Comparison of ENCODE assay signal across 9 mouse cellular contexts in genomic region chr13:73692249-73692868, GRCm38 (mm10). TPM values are rescaled to one million over a fixed set of nuclear protein-coding genes. Genes with fewer than 3 reads are reported as not detected.
A peak's percentile ranks its signal among the peaks of the same experiment; 100 is the strongest.
DNase-seq lines count a peak whose midpoint lies in the region; ATAC-seq and TF ChIP-seq lines count a peak whose summit lies in the region.
"Had no signal": no experiment of that assay in that cellular context is flagged by ENCODE, and none has a peak within 500 bp of the region (broad histone marks: within the 10 kb centered on the region; RNA-seq: fewer than 3 reads in every experiment).

No protein-coding gene starts in this region.

- peak; percentile 18 to 39 for DNase-seq in adrenal gland, postnatal 4 days (ENCODE audit: low spot score in 2 of 2)
- DNase-seq in embryonic facial prominence, embryonic 14.5 days (ENCODE audit: low spot score) = peak; percentile 60
- DNase-seq in kidney, postnatal 10 days = peak; percentile 92
- peak; percentile 32 to 41 (median 37) for DNase-seq in liver, embryonic 14.5 days (ENCODE audit: low read depth in 3 of 3, low spot score in 3 of 3)
- peak; percentile 75 to 85 for DNase-seq in thymus, adult 18-20 months

- H3K4me2 ChIP-seq in embryonic facial prominence, embryonic 14.5 days (ENCODE audit: low read depth, low read length) = no peak overlapping the region
- H3K4me2 ChIP-seq in heart, embryonic 15.5 days = no peak overlapping the region
- H3K4me2 ChIP-seq in liver, embryonic 14.5 days (ENCODE audit: low read depth) = no peak overlapping the region
- 0 out of 2 replicates have a peak overlapping the region, but pooled peaks have one; percentile 3 for H3K4me2 ChIP-seq in neural tube, embryonic 12.5 days (replicated peaks)

- H3K9me3 ChIP-seq in E14TG2a.4 (ENCODE audit: low read length) = no peaks in the 10 kb centered on the region
- H3K9me3 ChIP-seq in embryonic facial prominence, embryonic 14.5 days (ENCODE audit: control insufficient read depth, low read length) = no peaks in the 10 kb centered on the region
- H3K9me3 ChIP-seq in heart, embryonic 15.5 days (replicated peaks) = no peaks in the 10 kb centered on the region
- H3K9me3 ChIP-seq in liver, embryonic 14.5 days (ENCODE audit: control insufficient read depth, low read length) = no peaks in the 10 kb centered on the region
- H3K9me3 ChIP-seq in neural tube, embryonic 12.5 days = no peaks in the 10 kb centered on the region
- H3K9me3 ChIP-seq: megakaryocyte, embryonic 14.5 days had no signal

- no peak overlapping the region for H3K4me3 ChIP-seq in E14TG2a.4 (replicated peaks; ENCODE audit: low read length)
- no peak overlapping the region for H3K4me3 ChIP-seq in embryonic facial prominence, embryonic 14.5 days (ENCODE audit: low read depth, low read length)
- H3K4me3 ChIP-seq in heart, embryonic 15.5 days = no peak overlapping the region
- H3K4me3 ChIP-seq in liver, embryonic 14.5 days (ENCODE audit: insufficient read depth in 1 of 2, low read depth in 2 of 2, low read length in 2 of 2) = no peak overlapping the region; a peak in 1 of 4 replicates
- no peak overlapping the region for H3K4me3 ChIP-seq in neural tube, embryonic 12.5 days

- 0 out of 2 replicates have a peak, but pooled peaks cover 3% of the 10 kb centered on the region for H3K4me1 ChIP-seq in E14TG2a.4 (replicated peaks; ENCODE audit: low read depth, low read length)
- no peaks in the 10 kb centered on the region for H3K4me1 ChIP-seq in embryonic facial prominence, embryonic 14.5 days (ENCODE audit: control insufficient read depth, insufficient read depth, low read length)
- no peaks in the 10 kb centered on the region for H3K4me1 ChIP-seq in heart, embryonic 15.5 days (replicated peaks)
- H3K4me1 ChIP-seq in liver, embryonic 14.5 days (replicated peaks; ENCODE audit: control insufficient read depth in 2 of 2, insufficient read depth in 2 of 2, low read length in 1 of 2) = peaks cover 0 to 15% of the 10 kb centered on the region in 2 experiments; a peak in 2 of 4 replicates
- H3K4me1 ChIP-seq in neural tube, embryonic 12.5 days = no peaks in the 10 kb centered on the region

- H3K27ac ChIP-seq in embryonic facial prominence, embryonic 14.5 days (replicated peaks; ENCODE audit: low read depth, low read length) = no peak overlapping the region
- no peak overlapping the region for H3K27ac ChIP-seq in heart, embryonic 15.5 days
- H3K27ac ChIP-seq in liver, embryonic 14.5 days = no peak overlapping the region
- no peak overlapping the region for H3K27ac ChIP-seq in neural tube, embryonic 12.5 days

- H3K9ac ChIP-seq in embryonic facial prominence, embryonic 14.5 days (ENCODE audit: low read depth, low read length) = no peak overlapping the region
- no peak overlapping the region for H3K9ac ChIP-seq in heart, embryonic 15.5 days
- no peak overlapping the region for H3K9ac ChIP-seq in liver, embryonic 14.5 days (replicated peaks)
- H3K9ac ChIP-seq in neural tube, embryonic 12.5 days = no peak overlapping the region

- peak; percentile 77 for TF ChIP-seq CTCF in E14TG2a.4 (conservative IDR thresholded peaks at IDR 0.05; ENCODE audit: low read length)
- peak; percentile 84 for TF ChIP-seq CTCF in liver, embryonic 14.5 days (IDR thresholded peaks at IDR 0.05; ENCODE audit: low read depth)

- 32% methylated on average over 7 of the region's 10 CpGs for WGBS in embryonic facial prominence, embryonic 14.5 days
- 31% methylated on average over 10 of the region's 10 CpGs for WGBS in heart, embryonic 15.5 days
- 30% methylated on average over 10 of the region's 10 CpGs for WGBS in liver, embryonic 14.5 days (ENCODE audit: insufficient replicate concordance)
- 36% methylated on average over 10 of the region's 10 CpGs for WGBS in neural tube, embryonic 12.5 days

- H3K27me3 ChIP-seq in E14TG2a.4 (ENCODE audit: insufficient read depth, low read length) = peaks cover 4% of the 10 kb centered on the region; the same call in 1 of the 2 replicates
- no peaks in the 10 kb centered on the region for H3K27me3 ChIP-seq in embryonic facial prominence, embryonic 14.5 days (replicated peaks; ENCODE audit: control insufficient read depth, insufficient read depth, low read length)
- peaks cover 4% of the 10 kb centered on the region for H3K27me3 ChIP-seq in heart, embryonic 15.5 days
- no peaks in the 10 kb centered on the region for H3K27me3 ChIP-seq in liver, embryonic 14.5 days (ENCODE audit: control insufficient read depth, insufficient read depth, low read length)
- H3K27me3 ChIP-seq in neural tube, embryonic 12.5 days (replicated peaks) = no peaks in the 10 kb centered on the region

- no peak for TF ChIP-seq EP300 in liver, embryonic 14.5 days (IDR thresholded peaks at IDR 0.05; ENCODE audit: low read depth)

- H3K36me3 ChIP-seq in E14TG2a.4 (ENCODE audit: insufficient read depth, low read length) = no peaks in the 10 kb centered on the region
- H3K36me3 ChIP-seq in embryonic facial prominence, embryonic 14.5 days (ENCODE audit: control insufficient read depth, insufficient read depth, low read length) = no peaks in the 10 kb centered on the region
- no peaks in the 10 kb centered on the region for H3K36me3 ChIP-seq in heart, embryonic 15.5 days
- no peaks in the 10 kb centered on the region for H3K36me3 ChIP-seq in liver, embryonic 14.5 days (replicated peaks; ENCODE audit: control insufficient read depth, insufficient read depth, low read depth)
- H3K36me3 ChIP-seq in neural tube, embryonic 12.5 days = no peaks in the 10 kb centered on the region

- peak; percentile 89 for ATAC-seq in embryonic facial prominence, embryonic 14.5 days (ENCODE audit: low read depth)
- peak; percentile 56 for ATAC-seq in heart, embryonic 15.5 days (replicated peaks; ENCODE audit: insufficient number of reproducible peaks, insufficient read depth, low FRiP score, low read depth)
- ATAC-seq in liver, embryonic 14.5 days (ENCODE audit: insufficient read depth) = peak; percentile 84
- peak; percentile 81 for ATAC-seq in neural tube, embryonic 12.5 days (ENCODE audit: low FRiP score, low read depth)

RNA-seq across cellular contexts. Expression of gene Slc6a19, which starts 12.3 kb away (rescaled TPM):
- 1 to 10 TPM in 1 of 2 experiments, under 1 TPM in 1; 0.37 to 2.9 TPM for total RNA-seq in adrenal gland, postnatal 4 days (2021)
- polyA plus RNA-seq in embryonic facial prominence, embryonic 14.5 days (2014; fragmentation: Nextera tagmentation; extraction: Ambion mirVana) = 0.38 and 0.40 TPM in 2 replicates
- not detected in 2 replicates for polyA plus RNA-seq in heart, embryonic 15.5 days (2015; fragmentation: Nextera tagmentation; extraction: Ambion mirVana)
- polyA plus RNA-seq in liver, embryonic 14.5 days (2012; rRNA removed) = 1.2 and 1.4 TPM in 2 replicates
- 1.0 and 1.2 TPM in 2 replicates for polyA plus RNA-seq in liver, embryonic 14.5 days (2014; fragmentation: Nextera tagmentation; extraction: Ambion mirVana)
- 0.23 TPM in 2 replicates for polyA plus RNA-seq in neural tube, embryonic 12.5 days (2016; fragmentation: Nextera tagmentation; extraction: Ambion mirVana)

RNA-seq across cellular contexts. Expression of gene Slc6a18, which starts 14.5 kb away (rescaled TPM):
- 10 to 100 TPM in 1 of 2 experiments, under 1 TPM in 1; 0.45 to 11.0 TPM for total RNA-seq in adrenal gland, postnatal 4 days (2021)
- polyA plus RNA-seq in embryonic facial prominence, embryonic 14.5 days (2014; fragmentation: Nextera tagmentation; extraction: Ambion mirVana) = not detected in 2 replicates
- polyA plus RNA-seq in heart, embryonic 15.5 days (2015; fragmentation: Nextera tagmentation; extraction: Ambion mirVana) = not detected in 2 replicates
- polyA plus RNA-seq in liver, embryonic 14.5 days (2012; rRNA removed) = not detected in 2 replicates
- not detected in 2 replicates for polyA plus RNA-seq in liver, embryonic 14.5 days (2014; fragmentation: Nextera tagmentation; extraction: Ambion mirVana)
- polyA plus RNA-seq in neural tube, embryonic 12.5 days (2016; fragmentation: Nextera tagmentation; extraction: Ambion mirVana) = not detected in 2 replicates

RNA-seq across cellular contexts. Expression of gene Slc12a7, which starts 40.5 kb away (rescaled TPM):
- total RNA-seq in adrenal gland, postnatal 4 days (2021) = 10 to 100 TPM; 43.2 to 44.1 TPM
- polyA plus RNA-seq in embryonic facial prominence, embryonic 14.5 days (2014; fragmentation: Nextera tagmentation; extraction: Ambion mirVana) = 16.3 and 19.8 TPM in 2 replicates
- polyA plus RNA-seq in heart, embryonic 15.5 days (2015; fragmentation: Nextera tagmentation; extraction: Ambion mirVana) = 37.1 and 37.7 TPM in 2 replicates
- polyA plus RNA-seq in liver, embryonic 14.5 days (2012; rRNA removed) = 9.2 and 9.9 TPM in 2 replicates
- polyA plus RNA-seq in liver, embryonic 14.5 days (2014; fragmentation: Nextera tagmentation; extraction: Ambion mirVana) = 7.8 and 9.8 TPM in 2 replicates
- 31.3 and 32.6 TPM in 2 replicates for polyA plus RNA-seq in neural tube, embryonic 12.5 days (2016; fragmentation: Nextera tagmentation; extraction: Ambion mirVana)

Comparison
In these comparisons a context has a peak if more than half of its experiments do, and no peak if none do; other contexts are left out.
1. DNase-seq: peak in every context shown above with its lines; median percentile 92 in kidney, postnatal 10 days; 80 in thymus, adult 18-20 months; 60 in embryonic facial prominence, embryonic 14.5 days; 37 in liver, embryonic 14.5 days; 28 in adrenal gland, postnatal 4 days.